Mouse (Mus musculus) R1 (cell line): ENCODE measurements around the gene Cacna2d1.

ENCODE experiments used
- DNase-seq: peaks from one replicate; pipeline ENCODE4 v3.0.0-alpha.2; 2018; ENCODE audit warnings: low read depth, low spot score

The Cacna2d1 gene

DNA sequence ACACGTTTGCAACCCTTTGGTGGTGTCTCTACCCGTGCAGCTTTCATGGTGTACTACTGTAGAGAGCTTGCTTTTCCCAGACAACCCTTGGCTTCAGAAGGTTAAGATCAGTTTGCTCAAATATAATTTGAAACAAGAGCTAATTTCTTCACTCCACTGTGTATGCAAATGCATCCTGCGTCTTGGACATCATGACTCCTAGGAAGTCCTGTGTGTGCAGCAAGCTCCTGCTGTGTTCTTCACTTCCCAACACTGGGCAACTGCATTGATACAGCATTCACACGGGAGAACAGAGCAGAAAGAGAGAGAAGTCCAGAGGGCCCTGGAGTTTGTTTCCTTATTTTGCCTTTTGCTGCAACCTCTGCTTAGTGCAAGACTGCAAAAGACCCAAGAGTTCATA lies 48.1 kb downstream of the Cacna2d1 start:
- no peak for DNase-seq

DNA sequence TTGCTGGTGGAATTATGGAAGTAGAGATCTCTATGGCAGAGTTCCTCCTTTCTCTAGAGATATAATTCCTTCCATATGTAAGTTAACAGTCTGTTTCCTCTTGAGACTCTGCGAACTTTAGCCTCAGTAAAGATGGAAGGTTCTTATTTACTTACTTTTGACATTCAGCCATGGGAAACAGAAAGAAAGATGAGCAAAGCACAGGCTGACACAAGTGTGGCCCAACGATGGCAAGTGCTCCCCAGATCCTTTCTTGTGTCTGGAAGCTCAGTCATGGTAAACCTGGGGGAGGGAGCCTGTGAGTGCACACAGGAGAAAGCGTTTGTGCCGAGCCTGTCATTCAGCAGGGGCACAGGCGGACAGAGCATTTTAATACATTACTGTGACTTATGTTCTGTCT lies 48.9 kb downstream of the Cacna2d1 start:
- no peak for DNase-seq

DNA sequence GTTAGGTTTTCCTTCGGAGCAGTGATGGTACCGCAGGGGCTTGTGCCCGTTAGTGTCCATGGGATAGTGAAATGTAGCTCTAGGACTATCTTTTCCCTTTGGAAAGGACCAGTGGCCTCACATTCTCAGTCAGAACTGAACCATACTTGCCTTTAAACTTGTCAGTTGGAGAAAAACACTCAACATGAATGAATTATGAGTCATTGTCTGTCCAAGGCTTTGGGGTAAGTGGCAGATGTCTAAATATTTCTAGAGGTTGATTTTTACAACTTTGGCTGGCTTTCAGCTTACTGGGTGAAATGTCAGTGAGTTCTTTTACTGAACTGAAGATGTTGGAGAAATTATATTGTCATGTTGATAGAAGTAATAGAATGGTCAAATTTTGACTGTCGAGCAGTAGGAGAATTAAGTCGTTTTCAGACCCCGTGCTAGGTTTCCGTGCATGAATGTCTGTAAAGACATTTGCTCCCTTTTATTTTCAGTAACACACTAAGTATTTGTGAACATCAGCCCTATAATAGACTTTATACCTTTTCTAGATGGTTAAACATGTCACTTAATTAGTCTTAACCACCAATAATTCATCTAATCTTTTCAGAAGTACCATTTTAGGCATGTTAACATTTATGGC lies 50.9 kb downstream of the Cacna2d1 start:
- DNase-seq, result no peak

DNA sequence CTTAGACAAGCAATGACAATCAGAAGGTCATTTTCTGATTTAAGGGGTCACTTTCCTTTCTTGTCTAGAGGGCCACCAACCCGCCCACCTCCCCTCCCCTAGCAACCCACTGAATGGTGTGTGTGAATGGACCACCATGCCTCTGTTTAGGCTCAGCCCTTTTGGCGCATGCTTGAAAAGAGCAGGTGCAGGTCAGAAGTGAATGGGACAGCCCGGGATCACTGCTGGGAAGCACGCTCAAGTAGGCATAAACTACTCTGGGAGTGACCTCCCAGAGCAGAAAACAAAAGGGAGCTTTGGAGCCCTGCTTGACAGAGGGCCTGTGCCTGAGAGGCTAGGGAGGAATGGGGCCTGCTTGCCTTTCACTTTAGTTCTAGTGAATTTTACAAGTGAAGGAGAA lies 51.4 kb downstream of the Cacna2d1 start:
- peak; percentile 24 for DNase-seq

DNA sequence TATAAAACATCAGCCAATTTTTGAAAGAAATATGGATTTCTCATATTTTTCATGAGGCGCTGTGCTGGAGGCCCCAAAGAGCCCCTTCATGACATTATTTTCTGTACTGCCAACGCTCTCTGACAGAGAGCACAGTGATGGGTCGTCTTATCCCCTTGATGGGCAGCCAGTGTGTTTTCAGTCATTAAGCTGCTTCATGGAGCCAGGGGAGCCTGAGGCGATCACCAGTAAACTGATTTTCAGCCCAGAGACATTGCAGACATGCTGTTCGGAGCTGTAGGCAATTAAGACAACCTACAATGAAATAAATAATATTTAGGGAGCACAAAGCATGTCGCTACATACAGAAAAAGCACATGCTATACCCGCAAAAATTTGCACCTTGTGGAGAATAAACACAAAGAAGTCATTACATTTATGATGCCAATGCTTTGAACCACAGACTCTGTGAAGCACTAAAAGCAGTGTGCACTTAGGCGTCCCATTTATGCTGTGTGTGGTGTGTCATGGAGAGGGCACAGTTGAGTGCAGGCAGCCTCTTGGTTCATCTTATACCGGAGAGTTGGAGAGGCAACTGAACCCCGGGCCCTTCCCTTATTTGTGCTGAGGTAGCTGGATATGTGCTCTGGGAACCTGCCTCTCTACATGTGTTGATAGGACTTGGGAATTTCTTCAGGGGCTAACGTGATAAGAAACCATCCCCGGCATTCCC lies 57.1 kb downstream of the Cacna2d1 start:
- DNase-seq, result no peak

DNA sequence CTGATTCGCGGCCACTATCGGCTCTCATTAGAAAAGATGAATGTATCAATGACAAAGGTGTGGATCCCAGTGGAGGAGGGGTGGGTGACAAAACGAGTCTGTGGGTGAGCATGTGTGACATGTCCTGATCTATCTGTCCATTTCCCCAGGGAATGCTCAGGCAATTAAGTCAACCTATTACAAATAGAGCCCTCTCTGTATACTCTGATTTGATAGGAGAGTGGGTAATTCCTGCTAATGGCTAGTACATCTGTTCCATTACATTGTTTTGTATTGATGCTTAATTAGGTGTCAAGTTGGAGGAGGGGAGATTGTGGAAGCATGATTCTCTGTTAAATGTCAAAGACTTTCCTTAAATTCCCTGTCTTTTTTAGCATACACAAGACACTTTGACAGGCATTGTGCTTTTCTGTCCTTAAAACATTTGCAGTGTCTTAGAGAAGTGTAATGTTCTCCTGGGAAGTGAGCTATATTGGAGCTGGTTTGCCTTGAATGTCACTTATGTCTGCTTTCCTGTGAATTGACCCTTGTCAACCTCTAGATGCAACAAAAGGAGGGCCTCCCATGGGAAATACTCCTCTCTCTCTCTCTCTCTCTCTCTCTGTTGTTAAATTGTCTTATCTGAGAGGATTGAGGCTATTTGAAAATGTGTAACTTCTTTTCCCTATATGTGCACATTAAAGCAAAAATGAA lies 58.9 kb downstream of the Cacna2d1 start:
- no peak for DNase-seq

DNA sequence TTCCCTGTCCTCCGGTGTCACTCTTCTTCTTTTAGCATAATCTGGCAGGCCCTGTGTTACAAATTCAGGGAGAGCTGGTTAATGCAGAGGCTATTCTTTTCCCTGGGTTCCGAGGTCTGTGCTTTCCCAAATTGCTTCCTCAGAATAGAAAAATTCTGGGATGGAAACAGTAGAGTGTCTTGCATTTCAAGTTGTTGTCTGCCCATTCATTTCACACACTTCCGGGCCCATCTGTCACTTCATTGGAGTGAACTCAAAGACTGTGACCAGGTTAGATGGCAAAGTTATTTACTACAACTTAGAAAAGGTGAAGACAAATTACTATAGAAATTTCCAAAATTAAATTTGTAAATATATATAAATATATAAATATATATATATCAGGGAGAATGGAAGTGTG lies 62.7 kb downstream of the Cacna2d1 start:
- no peak for DNase-seq

DNA sequence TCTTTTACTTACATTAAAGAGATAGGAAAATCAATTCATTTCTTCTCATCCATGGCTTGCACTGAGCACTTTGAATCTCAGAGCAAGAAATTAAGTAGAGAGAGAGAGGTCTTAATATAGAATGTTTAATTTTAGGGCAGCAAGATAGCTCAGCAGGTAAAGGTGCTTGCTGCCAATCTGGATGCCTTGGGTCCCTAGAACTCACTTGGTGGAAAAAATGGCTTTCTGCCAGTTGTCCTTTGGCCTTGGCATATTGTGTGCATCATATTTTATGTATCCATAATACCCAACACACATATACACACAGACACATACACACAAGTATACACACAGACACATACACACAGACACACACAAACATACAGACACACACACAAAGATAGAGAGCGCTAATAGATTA lies 63.3 kb downstream of the Cacna2d1 start:
- no peak for DNase-seq

DNA sequence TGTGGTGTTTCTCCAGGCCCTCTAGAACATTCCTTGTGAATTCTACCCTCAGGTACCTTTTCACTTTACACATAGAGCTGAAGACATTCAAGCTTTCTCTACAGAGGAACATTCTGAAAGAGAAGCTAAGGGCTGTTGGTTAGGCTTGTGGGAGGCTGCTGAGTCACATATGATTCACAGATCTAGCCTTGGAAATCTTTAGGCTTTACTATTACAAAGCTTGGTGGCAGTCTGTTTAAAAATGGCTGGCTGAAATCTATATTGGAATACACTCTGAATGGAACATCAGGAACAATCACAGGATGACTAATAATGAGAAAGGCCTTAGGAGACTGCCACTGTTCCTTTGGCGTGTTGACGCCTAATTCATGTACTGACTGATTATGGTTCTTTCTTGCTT lies 66.4 kb downstream of the Cacna2d1 start:
- no peak for DNase-seq

DNA sequence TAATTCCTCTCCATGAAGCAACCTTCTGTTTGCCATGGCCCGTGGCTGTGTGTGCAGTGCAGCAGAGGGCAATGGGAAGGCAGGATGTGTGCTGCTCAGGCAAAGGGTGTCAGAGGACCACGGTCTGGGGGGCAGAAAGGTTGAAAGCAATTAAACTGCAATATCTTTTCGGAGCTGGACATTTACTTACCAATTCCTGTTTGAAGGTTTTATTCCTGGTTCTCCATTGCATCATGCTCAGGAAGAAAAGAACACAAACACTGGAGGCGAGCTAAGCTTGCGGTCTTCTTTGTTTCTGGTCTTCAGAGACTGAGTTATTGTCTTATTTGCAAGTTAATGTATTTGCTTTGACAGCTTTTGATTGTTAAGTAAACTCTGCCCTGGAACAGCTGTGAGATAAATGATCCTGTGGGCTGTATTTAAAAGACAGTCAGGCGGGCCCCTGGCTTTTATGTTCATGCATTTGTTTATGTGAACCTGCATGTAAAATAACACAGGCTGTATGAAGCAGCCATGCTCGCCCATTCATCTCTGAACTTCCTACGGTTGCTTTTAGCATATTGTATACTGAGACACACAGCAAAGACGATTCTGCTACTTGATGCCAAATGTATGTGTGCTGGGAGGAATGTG lies 68.1 kb downstream of the Cacna2d1 start:
- DNase-seq, result no peak

DNA sequence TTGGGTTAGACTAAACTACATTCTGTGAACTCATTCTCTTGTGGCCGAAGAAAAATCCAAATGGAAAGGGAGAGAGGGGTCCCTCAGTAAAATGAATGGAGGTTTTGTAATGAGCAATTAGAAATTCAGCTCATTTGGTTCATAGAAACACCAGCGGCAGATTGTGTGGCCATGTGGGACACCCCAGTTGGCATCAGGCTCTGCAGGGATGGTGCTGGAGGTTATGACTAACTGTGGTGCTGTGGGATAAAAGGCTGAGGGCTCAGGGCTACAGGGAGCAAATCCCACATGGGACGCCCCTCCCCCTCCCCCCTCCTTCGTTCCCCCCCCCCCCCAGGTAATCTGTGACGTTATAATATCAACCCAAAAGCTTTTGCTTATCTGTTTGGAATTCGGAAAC lies 69.8 kb downstream of the Cacna2d1 start:
- no peak for DNase-seq

DNA sequence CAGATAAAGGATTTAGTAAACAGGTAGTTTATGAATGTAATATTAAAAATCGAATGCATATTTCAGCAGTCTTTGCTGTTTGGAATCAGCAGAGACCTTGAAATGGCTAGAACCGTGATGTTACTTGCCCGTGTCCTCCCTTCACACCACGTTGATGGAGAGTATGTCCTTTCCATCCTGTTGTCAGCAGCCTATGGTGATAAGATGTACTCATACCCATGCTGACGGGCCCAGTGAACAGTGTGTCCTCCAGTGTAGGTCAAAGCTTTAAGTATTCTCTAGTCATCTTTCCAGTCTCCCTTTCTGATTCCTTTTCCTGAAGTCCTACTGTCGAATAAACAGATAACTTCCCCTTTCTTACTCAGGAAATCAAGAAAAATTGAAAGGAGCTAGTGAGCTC lies 72.5 kb downstream of the Cacna2d1 start:
- no peak for DNase-seq

DNA sequence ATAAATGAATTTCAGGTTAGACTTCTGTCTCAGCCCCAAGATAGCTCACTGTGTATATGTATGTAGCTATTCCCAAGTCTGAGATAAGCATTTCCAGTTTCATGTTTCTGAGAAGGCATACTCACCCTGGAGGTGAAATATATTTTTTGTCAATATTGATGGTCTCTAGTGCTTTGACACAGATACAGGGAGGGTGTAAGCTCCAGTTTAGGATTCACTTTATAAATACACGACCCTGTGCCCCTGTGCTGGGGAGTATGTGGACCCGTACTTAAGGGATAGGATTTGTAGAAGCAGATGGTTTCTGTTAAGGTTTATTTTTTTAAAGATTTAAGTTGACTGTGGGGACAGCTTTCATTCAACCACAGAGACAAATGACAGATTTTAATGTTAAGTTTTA lies 79.2 kb downstream of the Cacna2d1 start:
- no peak for DNase-seq

DNA sequence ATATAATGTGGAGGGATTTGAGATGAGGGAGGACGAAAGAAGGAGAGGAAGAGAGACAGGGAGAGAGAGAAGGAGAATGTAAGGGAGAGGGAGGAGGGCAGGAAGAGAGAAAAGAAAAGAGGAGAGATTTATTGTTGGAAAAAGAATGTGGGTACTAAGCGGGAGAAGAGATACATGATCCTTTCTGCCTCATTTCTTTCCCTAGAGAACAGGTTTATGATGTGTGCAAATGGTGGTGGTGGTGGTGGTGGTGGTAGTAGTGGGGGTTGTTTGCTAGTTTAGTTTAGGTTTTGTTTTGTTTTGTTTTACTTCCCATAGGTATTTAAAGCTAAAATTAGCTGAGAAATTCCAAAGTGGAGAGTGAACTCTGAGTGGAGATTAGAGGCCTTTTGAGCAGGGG lies 79.9 kb downstream of the Cacna2d1 start:
- DNase-seq, result no peak

DNA sequence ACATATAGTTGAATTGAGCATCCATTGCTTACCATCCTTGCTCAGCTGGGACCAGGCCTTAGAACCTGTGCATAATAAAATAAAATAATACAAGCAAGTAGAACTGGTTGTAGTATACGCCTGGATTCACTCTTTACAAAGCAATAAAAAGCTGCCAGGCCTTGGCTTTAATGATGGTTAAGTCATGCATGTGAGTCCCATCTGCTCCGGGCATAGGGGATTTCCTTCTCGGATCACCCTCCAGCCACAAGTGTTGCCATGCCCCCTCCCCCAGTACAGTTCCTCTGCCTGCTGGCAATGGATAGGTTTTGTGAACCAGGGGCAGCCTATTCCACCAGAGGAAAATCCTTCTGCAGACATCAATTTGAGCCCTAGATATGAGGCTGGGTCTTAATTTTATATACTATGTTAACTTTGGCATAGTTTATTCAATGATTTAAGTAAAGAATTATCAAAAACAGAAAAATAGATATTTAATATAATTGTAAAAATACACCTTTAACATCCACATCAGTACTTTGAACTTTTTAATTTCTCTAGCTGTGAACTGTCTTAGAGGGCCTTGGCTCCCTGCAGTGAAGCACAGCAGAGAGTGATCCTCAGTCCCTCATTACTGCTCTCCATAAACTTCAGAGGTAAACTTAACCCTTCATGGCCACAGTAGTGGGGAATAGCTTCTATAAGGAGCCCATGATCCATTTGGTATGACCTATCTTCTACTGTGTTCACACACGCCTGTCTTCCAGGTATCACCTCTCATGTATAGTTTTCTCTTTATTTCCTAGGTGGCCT lies 90.3 kb downstream of the Cacna2d1 start:
- no peak for DNase-seq

DNA sequence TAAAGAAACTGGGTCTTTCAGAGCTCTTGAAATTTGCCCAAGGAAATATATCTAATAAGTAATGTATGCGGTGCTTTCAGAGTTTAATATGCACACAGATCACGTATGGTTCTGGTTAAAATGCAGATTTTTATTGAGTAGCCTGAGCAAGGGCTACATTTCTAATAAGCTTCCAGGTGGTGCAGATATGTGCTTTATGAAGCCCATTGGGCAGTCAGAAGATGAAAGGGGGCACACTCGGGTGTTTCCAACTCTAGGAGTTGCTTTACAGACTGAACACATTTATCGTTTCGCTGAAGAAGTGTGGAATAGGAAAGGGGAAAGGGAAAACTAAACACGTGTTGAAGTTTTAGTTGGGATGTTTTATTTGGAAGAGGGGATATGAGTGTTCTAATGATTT lies 94.4 kb downstream of the Cacna2d1 start:
- DNase-seq, result no peak

DNA sequence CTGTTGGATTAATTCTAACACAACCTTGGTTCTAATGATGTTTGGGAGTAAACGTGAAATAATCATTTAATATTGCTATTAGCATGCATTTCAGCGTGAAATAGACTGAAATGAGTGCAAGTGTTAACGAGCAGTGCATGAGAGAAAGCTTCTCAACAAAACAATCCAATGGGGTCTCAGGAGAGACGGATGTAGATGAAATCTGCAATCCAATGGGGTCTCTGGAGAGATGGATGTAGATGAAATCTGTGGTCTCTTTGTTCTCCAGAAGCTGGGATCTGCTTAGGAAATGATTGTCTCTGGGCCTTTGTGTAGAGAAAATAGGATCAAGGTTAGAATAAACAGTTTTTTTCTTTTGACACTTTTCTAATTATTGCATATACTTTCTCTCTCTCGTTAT lies 95.0 kb downstream of the Cacna2d1 start:
- DNase-seq, result no peak

DNA sequence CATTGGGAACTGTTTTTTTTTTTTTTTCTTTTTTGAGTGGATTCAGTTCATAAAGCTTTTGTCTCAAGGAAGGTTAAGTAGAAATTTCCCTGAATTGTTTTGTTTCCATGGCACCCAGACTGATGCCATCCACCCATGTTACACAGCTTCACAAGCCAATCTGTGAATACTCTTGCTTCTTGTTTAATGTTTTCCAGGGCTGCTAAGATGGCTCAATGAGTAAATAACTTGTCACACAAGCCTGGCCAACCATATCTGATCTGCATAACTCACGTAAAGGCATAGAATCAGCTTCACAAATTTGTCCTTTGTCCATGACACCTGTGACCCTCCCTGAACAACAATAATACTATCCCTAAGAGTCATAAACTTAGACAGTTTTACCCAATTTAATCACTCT lies 99.1 kb downstream of the Cacna2d1 start:
- no peak for DNase-seq

DNA sequence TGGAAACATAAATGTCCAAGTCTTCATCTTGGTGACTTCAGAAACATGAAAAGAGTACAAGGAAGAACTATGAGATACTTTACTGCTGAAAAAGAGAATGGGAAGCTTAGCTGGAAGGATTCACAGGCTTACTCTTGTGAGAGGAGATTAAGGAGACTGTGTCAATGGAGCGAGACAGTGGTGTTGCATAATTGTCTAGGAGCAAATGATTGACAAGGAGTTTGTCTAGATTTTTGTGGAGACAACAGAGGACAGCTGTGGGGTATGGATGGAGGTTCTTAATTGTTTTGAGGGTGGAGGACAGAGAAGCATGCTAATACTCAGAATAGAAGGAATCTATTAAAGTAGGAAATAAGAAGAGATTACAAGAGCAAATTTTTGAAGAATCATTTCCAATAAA lies 100.8 kb downstream of the Cacna2d1 start:
- DNase-seq, result no peak

DNA sequence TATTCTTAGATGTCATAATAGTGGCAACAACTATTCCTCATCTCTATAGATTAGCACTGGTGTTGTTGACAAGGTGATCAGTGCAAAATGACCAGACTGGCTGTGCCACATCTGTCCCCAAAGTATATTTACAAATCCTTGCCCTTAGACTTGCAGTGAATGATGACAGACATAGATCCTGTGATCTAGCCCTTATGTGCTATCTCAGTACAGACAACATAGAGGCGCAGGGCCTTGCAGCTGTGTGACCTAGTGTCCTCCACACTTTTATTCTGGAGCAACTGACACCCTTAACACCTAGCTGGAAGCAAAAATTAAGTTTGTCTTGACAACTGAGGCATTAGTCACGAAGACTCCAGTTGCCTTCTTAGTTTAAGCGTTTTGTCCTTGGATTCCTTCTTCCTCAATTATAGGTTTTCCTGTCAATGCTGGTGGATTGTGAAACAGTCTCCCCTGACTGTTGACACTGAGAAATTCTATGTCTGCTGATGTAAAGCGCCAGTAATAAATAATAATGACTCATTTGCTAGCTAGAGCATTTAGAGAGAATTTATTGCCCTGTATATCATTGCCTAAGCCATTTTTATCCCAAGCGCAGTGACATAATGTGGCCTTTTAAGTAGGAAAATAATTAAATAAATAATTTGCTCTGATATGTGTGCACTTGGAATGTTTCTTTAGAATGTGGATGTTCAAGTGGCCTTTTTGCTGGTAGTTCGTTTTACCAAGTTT lies 110.8 kb downstream of the Cacna2d1 start:
- no peak for DNase-seq
